Mouse (Mus musculus) layer of hippocampus, adult 2 months (tissue): Measurements from ENCODE around the gene Madd. TPM values are rescaled to one million over a fixed set of nuclear protein-coding genes. Genes with fewer than 3 reads are reported as not detected.

Source experiments
- DNase-seq, 2 experiments: peaks; one replicate each; pipeline ENCODE4 v3.0.0; 2022; ENCODE audit warnings: low spot score in 2 of 2
- H3K27ac ChIP-seq: fragments of 200-600 bp; 2 replicates; pipeline ENCODE4 v1.8.1; 2022
- H3K4me3 ChIP-seq: fragments of 200-600 bp; 2 replicates; pipeline ENCODE4 v1.8.1; 2022; ENCODE audit warnings: mild to moderate bottlenecking
- CTCF ChIP-seq: fragments of 200-600 bp; conservative IDR thresholded peaks from 2 replicates; pipeline ENCODE4 v1.8.1; 2022; ENCODE audit warnings: antibody characterized with exemption, mild to moderate bottlenecking, moderate library complexity
- total RNA-seq, 2 experiments: library from RNA; stranded (reverse); gene quantifications; 2 replicates each; pipeline ENCODE4 v1.2.3; 2021

The Madd gene
- total RNA-seq, 2 experiments from 2014 or later: 250 to 258 TPM

GRCm38 (mm10) chr2:91162952-91163351 is 20.7 kb downstream of the Madd start:
- no peak for DNase-seq
- H3K27ac ChIP-seq: no peak overlapping the region
- no peak overlapping the region for H3K4me3 ChIP-seq
- TF ChIP-seq CTCF: no peak

- no peak for TF ChIP-seq CTCF
- Histone ChIP-seq H3K27ac (no peak overlapping the region), H3K4me3 (no peak overlapping the region)
- no peak for DNase-seq
These were observed 23.0 kb downstream of the Madd start for GRCm38 (mm10) chr2:91160591-91160990.

DNA sequence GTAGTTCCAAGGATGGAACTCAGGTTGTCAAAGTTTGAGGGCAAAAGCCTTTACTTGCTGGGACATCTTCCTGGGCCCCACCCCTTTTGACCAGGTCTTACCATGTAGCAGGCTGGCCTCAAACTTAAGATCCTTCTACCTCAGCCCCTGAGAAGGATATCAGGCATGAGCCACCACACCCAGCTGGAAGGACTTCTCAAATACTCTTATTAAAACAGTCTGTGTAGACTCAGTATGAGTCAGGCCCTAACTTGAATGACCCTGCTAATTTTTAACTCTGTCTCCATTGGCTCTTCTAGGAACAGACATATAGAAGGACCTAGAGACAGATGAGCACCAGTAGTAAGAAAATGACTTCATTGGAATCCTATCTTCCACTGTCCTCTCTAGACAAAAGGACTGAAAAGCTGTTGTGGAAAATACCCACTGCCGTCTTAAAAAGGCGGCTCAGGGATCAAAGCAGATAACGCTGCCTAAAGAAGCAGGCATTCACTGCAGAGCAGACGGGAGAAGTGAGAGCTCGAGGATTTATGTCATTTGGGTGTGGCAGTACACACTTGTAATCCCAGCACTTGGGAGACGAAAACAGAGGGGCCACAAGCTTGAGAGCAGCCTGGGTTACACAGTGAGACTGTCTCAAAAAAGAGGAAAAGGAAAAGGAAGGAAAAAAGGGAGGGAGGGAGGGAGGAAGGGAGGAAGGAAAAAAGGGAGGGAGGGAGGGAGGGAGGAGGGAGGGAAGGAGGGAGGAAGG is 26.5 kb downstream of the Madd start:
- H3K27ac ChIP-seq: no peak overlapping the region
- no peak overlapping the region for H3K4me3 ChIP-seq
- no peak for DNase-seq
- TF ChIP-seq CTCF: no peak

DNA sequence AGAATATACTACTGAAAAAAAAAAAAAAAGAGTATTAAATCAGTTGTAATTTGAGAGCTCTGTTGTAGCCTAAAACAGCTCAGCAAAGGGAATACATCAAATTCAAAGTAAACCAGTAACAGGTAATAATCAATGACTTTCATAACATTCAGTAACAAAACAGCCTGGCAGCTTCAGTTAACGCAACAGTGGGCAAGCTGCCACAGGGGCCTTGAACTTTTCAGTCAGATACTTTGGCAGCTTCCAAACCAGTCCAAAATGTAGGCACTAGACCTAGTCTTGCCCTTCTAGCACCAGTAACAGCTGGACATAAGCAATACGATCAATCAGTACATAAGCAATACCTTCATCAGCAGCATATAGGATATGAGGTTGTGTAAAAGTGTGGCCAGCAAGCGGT is 29.5 kb downstream of the Madd start:
- no peak overlapping the region for H3K27ac ChIP-seq
- no peak for TF ChIP-seq CTCF
- no peak for DNase-seq
- H3K4me3 ChIP-seq: no peak overlapping the region

DNA sequence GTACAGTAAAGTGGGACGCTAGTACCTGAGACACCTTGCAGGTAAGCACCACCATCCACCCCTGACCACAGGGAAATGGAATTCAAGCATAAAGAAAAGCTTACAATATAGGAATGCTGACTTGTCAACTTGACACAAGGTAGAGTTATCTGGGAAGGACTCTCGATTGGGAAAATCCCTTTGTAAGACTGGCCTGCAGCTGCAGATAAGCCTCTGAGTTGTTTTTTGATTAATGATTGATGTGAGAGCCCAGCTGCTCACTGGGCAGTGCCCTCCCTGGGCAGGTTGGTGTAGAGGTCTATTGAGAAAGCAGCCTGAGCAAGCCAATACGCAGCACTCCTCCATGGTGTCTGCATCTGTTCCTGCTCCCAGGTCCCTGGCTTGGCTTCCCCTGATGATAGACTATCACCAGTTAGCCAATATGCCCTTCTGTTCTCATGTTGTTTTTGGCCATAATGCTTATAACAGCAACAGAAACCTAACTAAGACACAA is 30.7 kb downstream of the Madd start:
- no peak for TF ChIP-seq CTCF

DNA sequence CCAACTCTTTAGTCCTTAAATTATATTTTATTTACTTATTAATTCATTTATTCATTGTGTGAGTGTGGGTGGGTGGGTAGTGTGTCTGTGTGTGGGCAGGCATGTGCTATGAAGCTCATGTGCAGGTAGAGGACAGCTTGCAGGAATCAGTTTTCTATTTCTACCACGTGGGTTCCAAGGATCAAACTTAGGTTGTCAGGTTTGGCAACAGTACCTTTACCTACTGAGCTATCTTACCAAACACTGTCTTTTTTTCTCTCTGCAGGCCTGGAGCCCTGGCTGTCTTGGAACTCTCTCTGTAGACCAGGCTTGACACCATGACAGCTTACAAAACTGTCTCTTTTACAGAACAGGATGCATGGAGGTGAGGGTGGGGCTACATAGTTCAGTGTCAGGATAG is 32.3 kb downstream of the Madd start:
- no peak overlapping the region for H3K27ac ChIP-seq
- TF ChIP-seq CTCF: no peak
- DNase-seq: no peak
- H3K4me3 ChIP-seq: no peak overlapping the region

More for the DNA sequence above, 30.7 kb downstream of the Madd start:
- Histone ChIP-seq H3K4me3 (no peak overlapping the region), H3K27ac (no peak overlapping the region)
- DNase-seq: no peak

DNA sequence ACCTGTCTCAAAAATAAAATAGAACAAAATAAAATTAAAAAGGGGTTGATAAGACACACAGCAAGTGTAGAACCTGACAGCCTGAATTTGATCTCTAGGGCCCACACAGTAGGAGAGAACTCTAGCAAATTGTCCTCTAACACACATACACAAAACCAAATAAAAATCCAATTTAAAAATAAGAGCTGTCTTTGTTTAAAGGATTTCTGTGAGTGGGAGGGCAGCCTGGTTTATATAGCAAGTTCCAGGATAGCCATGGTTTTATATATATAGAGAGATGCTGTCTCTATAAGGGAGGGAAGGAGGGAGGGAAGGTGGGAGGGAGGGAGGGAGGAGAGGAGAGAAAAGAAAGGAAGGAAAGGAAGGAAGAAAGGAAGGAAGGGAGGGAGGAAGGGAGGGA is 35.5 kb downstream of the Madd start:
- no peak overlapping the region for H3K27ac ChIP-seq
- no peak for DNase-seq
- no peak for TF ChIP-seq CTCF

GRCm38 (mm10) chr2:91143401-91143800 is 40.2 kb downstream of the Madd start:
- TF ChIP-seq CTCF: no peak
- DNase-seq: no peak
- Histone ChIP-seq H3K4me3 (no peak overlapping the region), H3K27ac (no peak overlapping the region)

More for the DNA sequence above, 35.5 kb downstream of the Madd start:
- no peak overlapping the region for H3K4me3 ChIP-seq

GRCm38 (mm10) chr2:91142920-91143319 is 40.7 kb downstream of the Madd start:
- DNase-seq: no peak
- no peak overlapping the region for H3K4me3 ChIP-seq
- TF ChIP-seq CTCF: no peak
- no peak overlapping the region for H3K27ac ChIP-seq

GRCm38 (mm10) chr2:91139764-91140163 is 43.9 kb downstream of the Madd start:
- TF ChIP-seq CTCF: no peak
- no peak overlapping the region for H3K27ac ChIP-seq
- no peak overlapping the region for H3K4me3 ChIP-seq
- DNase-seq: no peak

DNA sequence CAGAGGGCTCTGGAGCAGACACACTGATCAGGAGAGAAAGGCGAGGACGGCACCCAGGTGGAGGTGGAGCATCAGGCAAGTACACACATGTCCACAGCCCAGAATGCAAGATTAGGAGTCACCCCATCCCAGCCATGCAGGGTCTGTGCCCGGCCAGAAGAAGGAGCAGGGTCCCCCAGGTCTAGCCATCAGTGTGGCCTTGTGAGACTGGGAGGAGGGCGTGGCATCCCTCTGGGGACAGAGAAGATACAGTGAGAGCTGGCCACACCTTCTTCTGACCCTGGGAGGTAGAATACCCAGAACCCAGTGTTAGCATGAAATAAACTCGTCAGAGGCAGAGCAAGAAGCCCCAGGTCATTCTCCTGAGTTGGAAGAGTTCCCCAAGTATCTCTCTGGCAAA is 44.3 kb downstream of the Madd start:
- no peak overlapping the region for H3K4me3 ChIP-seq
- no peak overlapping the region for H3K27ac ChIP-seq
- DNase-seq: no peak
- TF ChIP-seq CTCF: no peak

DNA sequence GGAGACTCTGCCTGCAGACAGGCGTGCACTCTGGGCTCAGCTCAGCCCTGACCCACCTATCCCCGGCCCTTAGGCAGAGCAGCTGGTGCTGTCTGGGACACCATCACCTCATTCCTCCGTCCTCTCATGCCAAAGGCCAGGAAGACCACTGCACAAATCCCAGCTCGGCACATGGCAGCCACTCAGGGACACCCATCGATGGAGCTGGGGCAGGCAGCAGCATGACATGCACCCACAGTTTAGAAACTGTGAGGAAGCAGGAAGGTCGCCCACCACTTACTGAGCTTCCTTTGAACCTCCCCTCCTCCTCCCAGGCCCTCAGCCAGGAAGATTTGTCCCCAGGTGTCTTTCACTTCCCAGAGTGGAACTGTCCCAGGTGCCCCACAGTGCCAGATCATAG is 46.2 kb downstream of the Madd start:
- TF ChIP-seq CTCF: no peak
- no peak overlapping the region for H3K4me3 ChIP-seq
- H3K27ac ChIP-seq: no peak overlapping the region
- DNase-seq: no peak

GRCm38 (mm10) chr2:91136513-91137412 is 46.9 kb downstream of the Madd start:
- Histone ChIP-seq H3K27ac (no peak overlapping the region; the same call in 1 of the 2 replicates), H3K4me3 (no peak overlapping the region)
- no peak for DNase-seq
- no peak for TF ChIP-seq CTCF

GRCm38 (mm10) chr2:91132035-91132434 is 51.6 kb downstream of the Madd start:
- H3K27ac ChIP-seq: no peak overlapping the region
- no peak for DNase-seq
- H3K4me3 ChIP-seq: no peak overlapping the region
- no peak for TF ChIP-seq CTCF
